Mouse (Mus musculus) heart, embryonic 11.5 days (tissue): ENCODE results near the gene Lgals2. TPM values are rescaled to one million over a fixed set of nuclear protein-coding genes. Genes with fewer than 3 reads are reported as not detected.

Experiments used
- ATAC-seq: fragments of 200-750 bp; cut with Nextera tagmentation; replicated peaks from 2 replicates; pipeline ENCODE4 v1.8.0; 2017; ENCODE audit warnings: moderate library complexity; ENCODE audit not compliant: insufficient number of reproducible peaks, low FRiP score, low TSS enrichment
- H3K27ac ChIP-seq: fragments of 300-500 bp; sonication (generic); 2 replicates; pipeline ENCODE4 v1.5.1; 2014; ENCODE audit warnings: mild to moderate bottlenecking, low read depth, low read length
- H3K27me3 ChIP-seq: fragments of 300-500 bp; sonication (generic); 2 replicates; pipeline ENCODE4 v1.6.1; 2014; ENCODE audit warnings: mild to moderate bottlenecking, low read length, mixed read lengths; ENCODE audit not compliant: control insufficient read depth, insufficient read depth
- H3K36me3 ChIP-seq: fragments of 300-500 bp; sonication (generic); 2 replicates; pipeline ENCODE4 v1.6.1; 2014; ENCODE audit warnings: mild to moderate bottlenecking, low read length, moderate library complexity, mixed read lengths; ENCODE audit not compliant: control insufficient read depth, insufficient read depth
- H3K4me1 ChIP-seq: fragments of 300-500 bp; sonication (generic); 2 replicates; pipeline ENCODE4 v1.6.1; 2014; ENCODE audit warnings: low read length; ENCODE audit not compliant: control insufficient read depth, insufficient read depth
- H3K4me2 ChIP-seq: fragments of 300-500 bp; sonication (generic); 2 replicates; pipeline ENCODE4 v1.6.1; 2014; ENCODE audit warnings: mild to moderate bottlenecking, moderate library complexity
- H3K4me3 ChIP-seq: fragments of 300-500 bp; sonication (generic); 2 replicates; pipeline ENCODE4 v1.5.1; 2014; ENCODE audit warnings: low read depth, low read length
- H3K9ac ChIP-seq: fragments of 300-500 bp; sonication (generic); 2 replicates; pipeline ENCODE4 v1.6.1; 2014; ENCODE audit warnings: mild to moderate bottlenecking, low read depth, low read length, moderate library complexity
- H3K9me3 ChIP-seq: fragments of 300-500 bp; sonication (generic); replicated peaks from 2 replicates; pipeline ENCODE4 v1.6.1; 2016; ENCODE audit warnings: low read length; ENCODE audit not compliant: control insufficient read depth
- WGBS: fragments of 180-500 bp; shearing (Covaris S2); extraction: QIAGEN DNeasy Blood & Tissue Kit; methylation state at CpG from one replicate; pipeline ENCODE4 v1.1.7; 2014; ENCODE audit not compliant: insufficient replicate concordance; 5-methylcytosine and 5-hydroxymethylcytosine counted together
- polyA plus RNA-seq: library from polyadenylated mRNA; unstranded; fragments of >200 nt; fragmentation: Nextera tagmentation; extraction: Ambion mirVana; gene quantifications from 2 replicates; pipeline ENCODE4 v1.2.1, GENCODE M21; 2014

Lgals2 gene
- polyA plus RNA-seq, 1 experiment from 2014 or later, result 0.49 TPM

GRCm38 (mm10) chr15:78808980-78809379, 46.3 kb downstream of the Lgals2 start:
- 75% methylated on average over 2 of the region's 2 CpGs for WGBS
- H3K27me3 ChIP-seq, result peaks cover 4% of the 10 kb centered on the region; the same call in 1 of the 2 replicates
- no peak for ATAC-seq
- H3K36me3 ChIP-seq, result no peaks in the 10 kb centered on the region
- no peak overlapping the region for H3K27ac ChIP-seq
- no peak overlapping the region for H3K4me2 ChIP-seq
- H3K9ac ChIP-seq, result no peak overlapping the region
- no peaks in the 10 kb centered on the region for H3K9me3 ChIP-seq
- peaks cover 12% of the 10 kb centered on the region for H3K4me1 ChIP-seq
- no peak overlapping the region for H3K4me3 ChIP-seq

GRCm38 (mm10) chr15:78807141-78807540, 48.2 kb downstream of the Lgals2 start:
- WGBS, result 64% methylated on average over 3 of the region's 3 CpGs
- no peak overlapping the region for H3K4me3 ChIP-seq
- H3K9me3 ChIP-seq, result no peaks in the 10 kb centered on the region
- peaks cover 13% of the 10 kb centered on the region; the same call in 1 of the 2 replicates for H3K27me3 ChIP-seq
- H3K9ac ChIP-seq, result no peak overlapping the region
- H3K4me2 ChIP-seq, result no peak overlapping the region
- H3K36me3 ChIP-seq, result no peaks in the 10 kb centered on the region
- no peak overlapping the region for H3K27ac ChIP-seq
- H3K4me1 ChIP-seq, result peaks cover 27% of the 10 kb centered on the region
- no peak for ATAC-seq

GRCm38 (mm10) chr15:78806614-78807013, 48.7 kb downstream of the Lgals2 start:
- Histone ChIP-seq H3K27me3 (peaks cover 17% of the 10 kb centered on the region), H3K36me3 (no peaks in the 10 kb centered on the region), H3K27ac (no peak overlapping the region), H3K4me3 (no peak overlapping the region), H3K9ac (no peak overlapping the region), H3K4me1 (peaks cover 28% of the 10 kb centered on the region), H3K4me2 (no peak overlapping the region), H3K9me3 (no peaks in the 10 kb centered on the region)
- 14% methylated on average over 2 of the region's 2 CpGs for WGBS
- ATAC-seq, result no peak

- H3K27me3 ChIP-seq, result peaks cover 24% of the 10 kb centered on the region
- H3K4me3 ChIP-seq, result no peak overlapping the region
- WGBS, result 68% methylated on average over 2 of the region's 2 CpGs
- peaks cover 28% of the 10 kb centered on the region for H3K4me1 ChIP-seq
- no peaks in the 10 kb centered on the region for H3K9me3 ChIP-seq
- H3K36me3 ChIP-seq, result no peaks in the 10 kb centered on the region
- no peak for ATAC-seq
- no peak overlapping the region for H3K27ac ChIP-seq
- H3K9ac ChIP-seq, result no peak overlapping the region
- H3K4me2 ChIP-seq, result no peak overlapping the region
These were observed 50.0 kb downstream of the Lgals2 start for GRCm38 (mm10) chr15:78805351-78805750.

- 13% methylated on average over 6 of the region's 6 CpGs for WGBS
- peaks cover 28% of the 10 kb centered on the region for H3K4me1 ChIP-seq
- no peak overlapping the region for H3K9ac ChIP-seq
- no peaks in the 10 kb centered on the region for H3K36me3 ChIP-seq
- H3K4me2 ChIP-seq, result no peak overlapping the region
- peaks cover 24% of the 10 kb centered on the region for H3K27me3 ChIP-seq
- no peak for ATAC-seq
- H3K9me3 ChIP-seq, result no peaks in the 10 kb centered on the region
- H3K4me3 ChIP-seq, result no peak overlapping the region
- no peak overlapping the region for H3K27ac ChIP-seq
These were observed 51.0 kb downstream of the Lgals2 start for GRCm38 (mm10) chr15:78804326-78804725.

GRCm38 (mm10) chr15:78803499-78803900, 51.8 kb downstream of the Lgals2 start:
- H3K4me3 ChIP-seq, result no peak overlapping the region

GRCm38 (mm10) chr15:78802776-78803391, 52.4 kb downstream of the Lgals2 start, which contains the start of gene Card10:
Gene Card10 (minus strand): TSS chr15:78803042.
- peak within 1 kb of the TSS; percentile 81 for H3K9ac ChIP-seq
- peaks cover 28% of the 10 kb centered on the region for H3K4me1 ChIP-seq
- ATAC-seq, result peak; percentile 59; the same call in 1 of the 2 replicates
- H3K36me3 ChIP-seq, result no peaks in the 10 kb centered on the region
- under 1% methylated on average over 69 of the region's 70 CpGs for WGBS
- no peaks in the 10 kb centered on the region for H3K9me3 ChIP-seq
- peak within 1 kb of the TSS; percentile 96 for H3K4me2 ChIP-seq
- peaks cover 33% of the 10 kb centered on the region for H3K27me3 ChIP-seq
- peak within 1 kb of the TSS; percentile 68 for H3K27ac ChIP-seq
- H3K4me3 ChIP-seq, result peak within 1 kb of the TSS; percentile 69

More at GRCm38 (mm10) chr15:78803499-78803900, 51.8 kb downstream of the Lgals2 start:
- no peak overlapping the region for H3K9ac ChIP-seq
- H3K27ac ChIP-seq, result no peak overlapping the region
- 3% methylated on average over 8 of the region's 8 CpGs for WGBS
- peaks cover 28% of the 10 kb centered on the region for H3K4me1 ChIP-seq
- ATAC-seq, result no peak
- H3K4me2 ChIP-seq, result peak overlapping the region; percentile 96
- no peaks in the 10 kb centered on the region for H3K36me3 ChIP-seq
- peaks cover 27% of the 10 kb centered on the region for H3K27me3 ChIP-seq
- H3K9me3 ChIP-seq, result no peaks in the 10 kb centered on the region

- no peak for ATAC-seq
- Histone ChIP-seq H3K4me2 (peak overlapping the region; percentile 96), H3K27ac (peak overlapping the region; percentile 68), H3K36me3 (no peaks in the 10 kb centered on the region), H3K9ac (peak overlapping the region; percentile 81), H3K27me3 (peaks cover 36% of the 10 kb centered on the region), H3K4me3 (peak overlapping the region; percentile 69), H3K9me3 (no peaks in the 10 kb centered on the region), H3K4me1 (peaks cover 28% of the 10 kb centered on the region)
- 5% methylated on average over 67 of the region's 67 CpGs for WGBS
These were observed 53.2 kb downstream of the Lgals2 start for GRCm38 (mm10) chr15:78801971-78802741.
